Mouse (Mus musculus): ENCODE data around the gene Ghdc. TPM values are rescaled to one million over a fixed set of nuclear protein-coding genes. Genes with fewer than 3 reads are reported as not detected.
"Not testable (repeated sequence)": the region's sequence is repeated elsewhere in the genome, so short reads cannot be mapped to it uniquely, and the experiment has no call there.

Gene Ghdc
- polyA plus RNA-seq, 1 experiment from 2014 or later: 3.8 TPM

- no peak for ATAC-seq (ENCODE audit: low FRiP score)
- Histone ChIP-seq H3K9ac (no peak overlapping the region), H3K36me3 (peaks cover 44% of the 10 kb centered on the region), H3K4me3 (no peak overlapping the region), H3K4me1 (replicated peaks) (no peaks in the 10 kb centered on the region), H3K9me3 (no peaks in the 10 kb centered on the region), H3K4me2 (no peak overlapping the region), H3K27me3 (no peaks in the 10 kb centered on the region), H3K27ac (no peak overlapping the region)
- WGBS: 88% methylated on average over 7 of the region's 7 CpGs
These were observed 34.8 kb upstream of the Ghdc start for GRCm38 (mm10) chr11:100805535-100805934.

- H3K36me3 ChIP-seq: peaks cover 47% of the 10 kb centered on the region
- WGBS: 96% methylated on average over 10 of the region's 10 CpGs
These were observed 33.7 kb upstream of the Ghdc start for GRCm38 (mm10) chr11:100804409-100804808.

DNA sequence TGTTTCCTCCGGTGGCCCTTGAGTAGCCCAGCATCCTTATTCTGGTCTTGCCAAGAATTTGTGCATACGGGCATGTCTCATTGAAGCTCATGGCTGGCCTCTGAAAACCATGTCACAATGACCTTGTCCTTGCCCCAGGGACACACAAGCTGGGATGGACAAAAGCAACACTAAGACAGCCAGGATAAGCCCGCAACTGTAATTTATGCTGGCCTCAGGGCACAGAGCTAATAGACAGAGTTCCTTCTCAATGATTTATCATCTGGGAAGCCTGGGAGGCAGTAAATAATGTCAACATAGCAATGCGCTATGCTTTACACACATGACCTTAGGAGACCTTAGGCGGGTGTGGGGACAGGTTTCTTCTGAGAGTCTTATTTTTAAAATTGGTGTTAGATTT is 28.7 kb upstream of the Ghdc start:
- H3K27ac ChIP-seq: no peak overlapping the region
- H3K4me2 ChIP-seq: no peak overlapping the region
- 62% methylated on average over 5 of the region's 5 CpGs for WGBS
- no peaks in the 10 kb centered on the region for H3K9me3 ChIP-seq
- H3K36me3 ChIP-seq: peaks cover 56% of the 10 kb centered on the region
- H3K27me3 ChIP-seq: no peaks in the 10 kb centered on the region
- H3K4me3 ChIP-seq: no peak overlapping the region
- H3K9ac ChIP-seq: no peak overlapping the region
- H3K4me1 ChIP-seq (replicated peaks): no peaks in the 10 kb centered on the region
- no peak for ATAC-seq (ENCODE audit: low FRiP score)

More at GRCm38 (mm10) chr11:100804409-100804808, 33.7 kb upstream of the Ghdc start:
- no peak overlapping the region for H3K4me2 ChIP-seq
- H3K9me3 ChIP-seq: no peaks in the 10 kb centered on the region
- no peaks in the 10 kb centered on the region for H3K4me1 ChIP-seq (replicated peaks)
- H3K9ac ChIP-seq: no peak overlapping the region
- H3K27me3 ChIP-seq: no peaks in the 10 kb centered on the region
- no peak for ATAC-seq (ENCODE audit: low FRiP score)
- no peak overlapping the region for H3K4me3 ChIP-seq
- H3K27ac ChIP-seq: no peak overlapping the region

- no peaks in the 10 kb centered on the region for H3K27me3 ChIP-seq
- no peak overlapping the region for H3K27ac ChIP-seq
- peaks cover 38% of the 10 kb centered on the region for H3K36me3 ChIP-seq
- ATAC-seq (ENCODE audit: low FRiP score): no peak
- no peak overlapping the region for H3K4me2 ChIP-seq
- no peak overlapping the region for H3K4me3 ChIP-seq
- H3K4me1 ChIP-seq (replicated peaks): no peaks in the 10 kb centered on the region
- H3K9ac ChIP-seq: no peak overlapping the region
- no peaks in the 10 kb centered on the region for H3K9me3 ChIP-seq
- WGBS: 64% methylated on average over 8 of the region's 8 CpGs
These were observed 25.8 kb upstream of the Ghdc start for GRCm38 (mm10) chr11:100796585-100796984.

- no peak overlapping the region for H3K9ac ChIP-seq
- no peaks in the 10 kb centered on the region for H3K9me3 ChIP-seq
- peaks cover 39% of the 10 kb centered on the region for H3K36me3 ChIP-seq
- no peak for ATAC-seq (ENCODE audit: low FRiP score)
- no peaks in the 10 kb centered on the region for H3K4me1 ChIP-seq (replicated peaks)
- H3K4me3 ChIP-seq: no peak overlapping the region
- no peak overlapping the region for H3K27ac ChIP-seq
- 94% methylated on average over 2 of the region's 2 CpGs for WGBS
- no peaks in the 10 kb centered on the region for H3K27me3 ChIP-seq
- no peak overlapping the region for H3K4me2 ChIP-seq
These were observed 24.6 kb upstream of the Ghdc start for GRCm38 (mm10) chr11:100795386-100795785.

- ATAC-seq (ENCODE audit: low FRiP score): no peak
- 89% methylated on average over 2 of the region's 2 CpGs for WGBS
- H3K4me3 ChIP-seq: no peak overlapping the region
- no peaks in the 10 kb centered on the region for H3K9me3 ChIP-seq
- H3K27me3 ChIP-seq: no peaks in the 10 kb centered on the region
- peaks cover 56% of the 10 kb centered on the region for H3K36me3 ChIP-seq
- no peak overlapping the region for H3K9ac ChIP-seq
- H3K27ac ChIP-seq: no peak overlapping the region
- H3K4me2 ChIP-seq: no peak overlapping the region
- H3K4me1 ChIP-seq (replicated peaks): no peaks in the 10 kb centered on the region
These were observed 20.8 kb upstream of the Ghdc start for GRCm38 (mm10) chr11:100791457-100792049.

DNA sequence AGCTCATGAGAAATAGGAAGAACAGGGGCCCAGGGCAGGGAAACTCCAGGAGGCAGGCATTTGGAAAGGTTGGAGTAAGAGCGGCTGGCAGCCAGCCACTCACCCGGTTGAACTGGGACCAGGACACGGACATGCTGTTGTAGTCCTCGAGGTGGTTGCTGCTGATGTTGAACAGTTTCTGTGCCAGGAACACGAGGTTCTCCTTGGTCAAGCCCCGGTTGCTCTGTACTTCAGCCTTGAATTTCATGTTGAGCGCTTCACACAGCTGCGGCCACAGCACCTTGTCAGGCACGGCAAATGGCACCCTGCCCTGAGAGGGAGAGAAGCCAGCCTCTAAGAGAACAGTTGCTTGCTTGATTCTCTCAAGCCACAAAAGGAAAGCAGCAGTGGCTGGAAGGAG is 19.9 kb upstream of the Ghdc start:
- WGBS: 91% methylated on average over 9 of the region's 9 CpGs
- H3K27ac ChIP-seq; H3K4me3 ChIP-seq; H3K9ac ChIP-seq; H3K9me3 ChIP-seq; H3K4me1 ChIP-seq (replicated peaks); H3K4me2 ChIP-seq; ATAC-seq (ENCODE audit: low FRiP score); H3K27me3 ChIP-seq: not testable (repeated sequence)
- H3K36me3 ChIP-seq: peaks cover 58% of the 10 kb centered on the region

- H3K4me2 ChIP-seq: no peak overlapping the region
- H3K9me3 ChIP-seq: no peaks in the 10 kb centered on the region
- H3K4me3 ChIP-seq: no peak overlapping the region
- no peaks in the 10 kb centered on the region for H3K4me1 ChIP-seq (replicated peaks)
- no peak for ATAC-seq (ENCODE audit: low FRiP score)
- peaks cover 63% of the 10 kb centered on the region for H3K36me3 ChIP-seq
- no peak overlapping the region; the same call in 1 of the 2 replicates for H3K9ac ChIP-seq
- no peaks in the 10 kb centered on the region for H3K27me3 ChIP-seq
- WGBS: 83% methylated on average over 3 of the region's 3 CpGs
- H3K27ac ChIP-seq: no peak overlapping the region
These were observed 18.9 kb upstream of the Ghdc start for GRCm38 (mm10) chr11:100789702-100790101.

GRCm38 (mm10) chr11:100785774-100786173 is 15.0 kb upstream of the Ghdc start:
- Histone ChIP-seq H3K9me3 (no peaks in the 10 kb centered on the region), H3K4me2 (no peak overlapping the region), H3K4me1 (replicated peaks) (no peaks in the 10 kb centered on the region), H3K9ac (no peak overlapping the region), H3K27ac (no peak overlapping the region), H3K27me3 (no peaks in the 10 kb centered on the region), H3K36me3 (peaks cover 81% of the 10 kb centered on the region), H3K4me3 (no peak overlapping the region)
- ATAC-seq (ENCODE audit: low FRiP score): no peak
- 94% methylated on average over 2 of the region's 2 CpGs for WGBS

GRCm38 (mm10) chr11:100784286-100784685 is 13.5 kb upstream of the Ghdc start:
- H3K4me2 ChIP-seq: no peak overlapping the region
- no peak overlapping the region for H3K4me3 ChIP-seq
- H3K4me1 ChIP-seq (replicated peaks): no peaks in the 10 kb centered on the region
- peaks cover 82% of the 10 kb centered on the region for H3K36me3 ChIP-seq
- H3K27ac ChIP-seq: no peak overlapping the region
- H3K27me3 ChIP-seq: no peaks in the 10 kb centered on the region
- no peaks in the 10 kb centered on the region for H3K9me3 ChIP-seq
- ATAC-seq (ENCODE audit: low FRiP score): no peak
- 89% methylated on average over 8 of the region's 8 CpGs for WGBS
- no peak overlapping the region for H3K9ac ChIP-seq

DNA sequence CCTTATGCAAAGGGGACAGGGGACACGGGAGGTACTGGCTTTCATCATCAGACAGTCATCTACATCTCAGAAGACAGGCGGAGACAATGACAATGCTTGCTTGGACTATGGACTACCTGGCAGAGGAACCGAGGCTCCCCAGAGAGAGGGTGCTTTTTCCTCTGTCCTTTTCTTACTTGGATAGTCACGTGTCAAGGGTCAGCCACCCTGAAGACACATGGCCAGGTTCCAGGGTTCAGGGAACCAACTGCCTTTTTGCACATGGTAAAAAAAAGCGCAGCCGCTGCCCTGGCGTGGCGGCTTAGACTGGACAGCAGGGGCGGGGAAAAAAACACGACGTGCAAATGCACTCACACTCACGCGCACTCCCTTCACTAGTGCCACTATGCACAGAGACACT is 11.8 kb upstream of the Ghdc start:
- Histone ChIP-seq H3K4me2 (no peak overlapping the region), H3K36me3 (peaks cover 74% of the 10 kb centered on the region)

DNA sequence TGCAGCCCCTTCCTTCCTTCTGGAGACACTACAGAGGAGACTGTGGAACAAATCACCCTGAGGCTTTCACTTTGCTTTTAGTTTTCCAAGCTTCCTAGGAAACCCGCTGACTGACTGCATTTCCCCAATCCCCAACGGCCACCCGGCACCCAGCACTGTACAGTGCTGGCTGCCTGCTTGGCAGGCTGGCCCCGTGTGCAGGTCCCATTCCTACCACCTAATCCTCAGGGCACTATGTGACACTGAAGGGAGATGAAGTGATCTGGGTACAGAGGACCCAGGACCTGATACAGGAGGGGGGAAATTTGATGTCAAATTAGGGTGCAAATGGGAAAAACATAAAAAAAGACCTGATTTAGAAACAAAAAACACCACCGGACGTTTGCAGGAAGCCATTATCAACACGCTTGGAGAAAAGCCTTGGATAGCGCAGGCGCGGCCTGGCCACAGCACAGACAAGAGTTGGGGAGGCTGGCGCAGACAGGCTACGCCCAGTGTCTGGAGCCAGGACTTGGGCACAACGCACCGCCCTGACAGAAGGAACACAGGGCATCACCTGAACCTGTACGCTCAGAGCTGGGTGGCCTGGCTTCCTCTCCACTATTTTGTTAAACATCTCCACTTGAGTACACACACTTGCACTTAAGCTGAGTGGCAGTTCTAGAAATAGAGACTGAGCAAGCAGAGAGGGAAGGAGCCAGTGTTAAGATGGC is 11.2 kb upstream of the Ghdc start:
- Histone ChIP-seq H3K27ac (no peak overlapping the region), H3K9me3 (no peaks in the 10 kb centered on the region), H3K9ac (no peak overlapping the region), H3K4me2 (no peak overlapping the region), H3K4me1 (replicated peaks) (no peaks in the 10 kb centered on the region), H3K4me3 (no peak overlapping the region), H3K36me3 (peaks cover 67% of the 10 kb centered on the region), H3K27me3 (no peaks in the 10 kb centered on the region)
- ATAC-seq (ENCODE audit: low FRiP score): no peak
- 92% methylated on average over 15 of the region's 15 CpGs for WGBS

More for the DNA sequence above, 11.8 kb upstream of the Ghdc start:
- Histone ChIP-seq H3K9ac (no peak overlapping the region), H3K27ac (no peak overlapping the region), H3K27me3 (no peaks in the 10 kb centered on the region), H3K4me1 (replicated peaks) (no peaks in the 10 kb centered on the region), H3K4me3 (no peak overlapping the region), H3K9me3 (no peaks in the 10 kb centered on the region)
- ATAC-seq (ENCODE audit: low FRiP score): no peak
- WGBS: 90% methylated on average over 13 of the region's 13 CpGs

GRCm38 (mm10) chr11:100780247-100780646 is 9.5 kb upstream of the Ghdc start:
- Histone ChIP-seq H3K27me3 (no peaks in the 10 kb centered on the region), H3K27ac (no peak overlapping the region), H3K9ac (no peak overlapping the region), H3K4me2 (no peak overlapping the region), H3K36me3 (peaks cover 54% of the 10 kb centered on the region), H3K9me3 (no peaks in the 10 kb centered on the region), H3K4me1 (replicated peaks) (no peaks in the 10 kb centered on the region), H3K4me3 (no peak overlapping the region)
- no peak for ATAC-seq (ENCODE audit: low FRiP score)
- WGBS: 84% methylated on average over 8 of the region's 8 CpGs
